Mouse (Mus musculus) kidney, adult 2 months (tissue): Measurements from ENCODE around the gene Slc30a10.

Experiments used
- CTCF ChIP-seq: fragments of 200-500 bp; conservative IDR thresholded peaks from 2 replicates; pipeline ENCODE4 v1.5.1; 2011; ENCODE audit warnings: low read depth, mild to moderate bottlenecking, control low read depth, low read length, moderate library complexity, mixed read lengths; ENCODE audit not compliant: insufficient read depth, insufficient read length
- POLR2A ChIP-seq: fragments of 200-500 bp; IDR thresholded peaks from one replicate; pipeline ENCODE4 v1.6.1; 2011; ENCODE audit warnings: low read depth, low read length, control low read depth

DNA sequence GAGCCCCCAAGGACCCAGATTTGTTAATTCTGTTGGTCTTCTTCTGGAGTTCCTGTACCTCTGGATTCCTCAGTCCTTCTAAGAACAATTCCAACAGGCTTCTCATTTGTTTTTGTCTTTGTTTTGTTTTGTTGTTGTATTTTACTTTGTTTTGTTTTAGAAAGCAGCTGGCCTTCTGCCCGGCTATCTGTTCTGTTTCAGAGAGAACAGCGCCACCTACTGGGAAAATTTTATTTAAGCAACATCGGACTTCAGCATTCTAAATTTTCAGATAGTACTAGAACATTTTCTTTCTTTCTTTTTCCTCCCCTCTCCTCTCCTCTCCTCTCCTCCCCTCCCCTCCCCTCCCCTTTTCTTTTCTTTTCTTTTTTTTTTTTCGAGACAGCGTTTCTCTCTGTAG lies 62.9 kb downstream of the Slc30a10 start:
- peak; percentile 35; the same call in 1 of the 2 replicates for TF ChIP-seq CTCF
- TF ChIP-seq POLR2A: no peak
